Mouse (Mus musculus) CH12F3 (cell line): Measurements from ENCODE around the gene Gm20388.

Experiments
- in situ Hi-C: fragments of 300-500 bp; cut with MboI; formaldehyde crosslinking; loops from 2 replicates; pipeline ENCODE4 v1.14.3; 2020; ENCODE audit warnings: low sequenced_read_pairs

Gene Gm20388

GRCm38 (mm10) chr8:121551065-121551985, 1640.7 kb downstream of the Gm20388 start:
- in situ Hi-C loops, result no loop called here

DNA sequence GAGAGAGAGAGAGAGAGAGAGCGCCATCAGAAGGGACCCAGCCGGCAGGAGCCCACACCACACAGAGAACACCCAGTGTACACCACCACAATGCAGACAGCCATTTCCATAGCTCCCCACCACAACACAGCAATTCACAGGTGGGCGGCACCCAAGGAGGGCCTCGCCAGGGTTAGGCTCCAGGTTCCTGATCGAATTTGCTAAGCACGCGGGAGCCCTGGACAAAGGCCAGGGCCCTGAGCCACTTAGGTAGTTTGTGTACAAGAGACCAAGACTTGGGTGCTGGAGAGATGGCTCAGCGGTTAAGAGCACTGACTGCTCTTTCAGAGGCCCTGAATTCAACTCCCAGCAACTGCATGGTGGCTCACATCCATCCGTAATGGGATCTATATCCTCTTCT, 1641.9 kb downstream of the Gm20388 start:
- in situ Hi-C loops, result no loop called here

DNA sequence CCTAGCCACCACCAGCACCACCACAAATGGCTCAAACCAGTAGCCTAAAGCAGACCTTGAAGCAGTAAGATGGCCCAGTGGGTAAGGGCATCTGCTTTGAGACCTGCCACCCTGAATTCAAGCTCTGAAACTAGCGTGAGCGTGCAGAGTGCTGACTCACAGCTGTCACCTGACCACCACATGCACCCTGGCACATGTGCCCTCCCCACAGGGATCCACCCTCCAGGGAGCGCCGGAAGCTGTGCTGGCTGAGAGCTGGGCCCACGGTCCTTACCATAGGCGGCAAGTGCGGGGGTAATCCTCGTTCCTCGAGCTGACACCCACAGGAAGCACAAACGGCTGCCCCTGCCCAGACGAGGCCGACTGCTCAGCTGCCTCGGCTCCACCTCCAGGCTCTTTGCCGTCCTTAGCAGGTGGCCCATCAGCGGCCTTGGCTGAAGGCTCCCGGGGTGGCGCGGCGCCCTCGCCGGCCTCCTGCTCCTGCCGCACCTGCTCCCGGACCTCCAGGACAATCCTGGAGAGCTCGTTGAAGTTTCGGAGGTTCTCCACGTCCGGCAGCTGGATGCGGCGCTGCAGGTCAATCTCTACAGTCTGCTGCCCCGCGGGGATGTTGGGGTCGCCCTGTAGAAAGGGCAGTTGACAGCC, 1643.3 kb downstream of the Gm20388 start:
- in situ Hi-C loops, result no loop called here

- in situ Hi-C loops, result no loop called here
These were observed 1647.1 kb downstream of the Gm20388 start for GRCm38 (mm10) chr8:121557746-121558145.

- in situ Hi-C loops, result no loop called here
These were observed 1647.9 kb downstream of the Gm20388 start for GRCm38 (mm10) chr8:121558538-121558937.

GRCm38 (mm10) chr8:121559801-121560200, 1649.2 kb downstream of the Gm20388 start:
- in situ Hi-C loops, result no loop called here

- in situ Hi-C loops, result no loop called here
These were observed 1649.9 kb downstream of the Gm20388 start for GRCm38 (mm10) chr8:121560432-121561100.

DNA sequence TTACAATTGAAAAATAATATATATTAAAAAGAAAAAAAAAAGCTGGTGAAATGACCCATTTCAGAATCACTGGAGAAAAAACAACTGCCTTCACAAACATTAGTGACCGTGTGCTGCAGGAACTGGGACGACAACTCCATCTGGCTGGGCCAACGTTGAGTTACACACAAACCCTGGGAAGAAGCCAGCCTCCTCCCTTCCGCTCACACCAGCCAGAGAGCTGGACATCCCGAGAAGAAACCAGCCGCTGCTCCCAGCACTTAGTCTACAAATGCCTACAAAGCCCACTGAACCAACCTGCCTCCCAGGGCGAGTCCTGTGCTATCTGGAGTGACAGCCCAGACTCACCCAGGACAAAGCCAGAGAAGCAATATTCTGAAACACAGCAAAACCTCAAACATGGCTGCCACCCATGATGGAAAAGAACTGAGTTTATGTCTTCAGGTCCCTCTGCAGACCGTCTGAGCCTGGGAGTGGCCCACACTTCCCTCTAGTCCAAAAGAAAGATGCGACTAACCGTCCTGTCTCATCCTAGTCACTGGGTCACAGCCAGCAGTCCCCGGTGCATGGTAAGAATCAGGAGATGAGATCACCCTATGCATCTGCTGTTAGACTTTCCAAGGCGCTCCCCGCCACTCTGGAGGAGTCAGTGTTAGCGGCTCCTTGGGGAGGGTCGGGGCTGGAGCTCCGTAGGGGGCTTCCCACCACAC, 1651.2 kb downstream of the Gm20388 start:
- in situ Hi-C loops, result no loop called here

DNA sequence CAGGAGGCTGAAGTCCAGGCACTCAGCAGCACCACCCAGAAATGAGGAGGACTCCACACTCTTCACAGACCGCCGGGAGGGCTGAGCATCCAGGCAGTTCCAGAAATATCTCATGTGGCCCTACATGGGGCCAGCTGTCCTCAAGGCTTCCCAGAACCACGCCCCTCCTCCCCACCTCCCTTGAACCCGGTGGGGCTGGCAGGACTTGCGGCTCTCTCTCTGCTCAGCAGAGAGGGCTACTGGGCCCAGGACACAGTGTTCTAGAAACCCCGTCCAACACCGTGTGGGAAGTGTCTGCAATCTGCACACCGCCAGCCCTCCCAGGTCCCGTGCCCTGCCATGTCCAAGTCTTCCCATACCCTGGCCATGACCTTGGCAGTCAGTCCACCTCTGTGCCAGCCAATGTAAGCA, 1652.3 kb downstream of the Gm20388 start:
- in situ Hi-C loops, result no loop called here

GRCm38 (mm10) chr8:121563701-121564100, 1653.1 kb downstream of the Gm20388 start:
- in situ Hi-C loops, result no loop called here

DNA sequence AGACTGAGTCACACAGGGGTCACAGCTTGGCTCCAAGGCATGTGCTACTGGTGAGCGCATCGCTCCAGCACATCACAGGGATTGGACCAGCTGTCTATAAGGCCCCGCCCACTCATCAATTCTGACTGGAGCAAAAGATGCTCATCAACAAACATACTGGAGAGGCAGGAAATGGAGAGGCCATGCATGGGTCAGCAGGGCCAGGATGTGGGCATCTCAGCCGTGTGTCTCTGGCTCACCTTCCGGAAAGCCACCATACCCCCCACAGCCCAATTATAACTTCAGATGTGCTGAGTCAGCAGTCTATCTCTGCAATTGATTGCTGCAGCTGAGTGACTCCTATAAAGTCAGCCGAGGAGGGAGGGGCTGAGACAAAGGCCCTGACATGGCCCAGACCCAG, 1657.7 kb downstream of the Gm20388 start:
- in situ Hi-C loops, result no loop called here

- in situ Hi-C loops, result no loop called here
These were observed 1659.7 kb downstream of the Gm20388 start for GRCm38 (mm10) chr8:121570335-121570734.

GRCm38 (mm10) chr8:121570801-121571200, 1660.2 kb downstream of the Gm20388 start:
- in situ Hi-C loops, result no loop called here

GRCm38 (mm10) chr8:121572121-121572520, 1661.5 kb downstream of the Gm20388 start:
- in situ Hi-C loops, result no loop called here

DNA sequence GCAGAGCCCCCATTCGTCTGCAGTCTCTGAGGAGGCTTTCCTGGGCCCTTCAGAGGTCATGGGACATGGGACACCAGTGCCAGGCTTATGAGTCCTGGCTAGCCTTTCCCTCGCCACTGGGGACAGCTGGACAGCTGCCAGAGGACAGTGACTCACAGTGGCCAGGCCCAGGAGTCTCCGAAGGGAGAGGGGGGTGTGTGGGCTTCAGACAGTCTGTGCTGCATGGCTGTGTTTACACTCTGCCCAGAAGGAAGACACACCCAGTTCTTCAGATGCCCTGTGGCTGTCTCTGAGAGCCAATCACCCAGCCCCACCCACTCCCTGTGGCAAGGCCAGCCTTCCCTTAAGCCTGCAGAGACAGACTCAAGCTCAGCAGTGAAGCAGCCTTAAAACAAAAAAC, 1662.6 kb downstream of the Gm20388 start:
- in situ Hi-C loops, result no loop called here

DNA sequence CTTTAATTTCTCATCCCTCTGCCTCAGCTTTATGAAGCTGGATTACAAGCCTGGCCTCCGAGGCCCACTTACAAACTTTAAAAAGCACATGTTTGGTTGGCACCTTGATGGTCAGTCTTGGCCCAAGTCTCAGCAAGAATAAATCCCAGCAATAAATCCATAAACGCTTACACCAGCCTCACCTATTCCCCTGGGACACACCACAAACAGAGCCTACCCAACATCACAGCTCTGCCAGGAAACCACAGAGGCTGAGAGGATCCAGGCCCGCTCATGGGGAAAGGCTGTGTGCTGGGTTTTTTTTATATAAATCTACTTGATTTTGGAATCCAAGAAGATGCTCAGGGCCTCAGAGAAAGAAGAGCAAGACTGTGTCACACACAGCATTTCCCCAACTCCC, 1665.0 kb downstream of the Gm20388 start:
- in situ Hi-C loops, result loop anchor here (25.0 kb wide), 1 partner anchor 362 kb away; the partner anchor contains the start of genes Banp and Car5a

DNA sequence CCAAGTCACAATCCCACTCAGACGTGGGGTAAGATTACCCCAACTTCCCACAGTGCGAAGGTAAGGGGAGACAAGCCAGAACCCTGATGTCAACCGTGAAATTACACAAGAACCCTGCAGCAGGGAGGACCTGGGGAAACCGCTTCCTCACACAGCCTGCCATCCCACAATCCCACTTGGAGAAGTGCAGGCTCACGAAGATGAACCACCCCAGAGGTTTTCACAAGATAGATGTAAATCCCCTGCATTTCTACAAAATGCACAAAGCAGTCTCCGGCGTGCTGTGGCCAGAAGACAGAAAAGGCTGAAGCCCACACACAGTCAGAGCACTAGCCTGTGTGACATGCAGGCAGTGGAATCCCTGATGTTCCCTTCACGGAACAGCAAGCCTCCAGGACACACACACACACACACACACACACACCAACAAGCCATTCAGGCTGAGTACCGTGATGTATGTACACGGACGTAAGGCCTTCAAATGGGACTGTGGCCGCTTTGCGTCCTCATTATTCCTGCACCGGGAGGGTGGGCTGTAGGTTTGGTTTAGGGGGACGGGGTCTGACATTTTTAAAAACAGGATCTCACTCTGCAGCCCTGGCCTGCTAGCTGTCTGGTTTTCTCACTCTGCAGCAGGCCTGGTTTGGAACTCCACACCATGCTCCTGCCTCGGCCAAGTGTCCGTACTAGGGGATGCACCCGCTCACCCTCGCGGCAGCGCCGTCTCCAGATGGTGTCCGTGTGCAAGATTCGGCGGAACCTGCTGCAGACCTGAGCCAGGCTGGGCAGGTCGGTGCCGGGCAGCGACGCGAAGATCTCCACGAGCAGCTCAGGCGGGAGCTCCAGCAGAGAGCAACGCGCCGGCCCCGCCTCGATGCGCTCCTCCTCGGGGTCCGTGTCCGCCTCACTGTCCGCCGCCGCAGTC, 1667.4 kb downstream of the Gm20388 start:
- in situ Hi-C loops, result loop anchor here (25.0 kb wide), 1 partner anchor 359 kb away; the partner anchor contains the start of genes Banp and Car5a

DNA sequence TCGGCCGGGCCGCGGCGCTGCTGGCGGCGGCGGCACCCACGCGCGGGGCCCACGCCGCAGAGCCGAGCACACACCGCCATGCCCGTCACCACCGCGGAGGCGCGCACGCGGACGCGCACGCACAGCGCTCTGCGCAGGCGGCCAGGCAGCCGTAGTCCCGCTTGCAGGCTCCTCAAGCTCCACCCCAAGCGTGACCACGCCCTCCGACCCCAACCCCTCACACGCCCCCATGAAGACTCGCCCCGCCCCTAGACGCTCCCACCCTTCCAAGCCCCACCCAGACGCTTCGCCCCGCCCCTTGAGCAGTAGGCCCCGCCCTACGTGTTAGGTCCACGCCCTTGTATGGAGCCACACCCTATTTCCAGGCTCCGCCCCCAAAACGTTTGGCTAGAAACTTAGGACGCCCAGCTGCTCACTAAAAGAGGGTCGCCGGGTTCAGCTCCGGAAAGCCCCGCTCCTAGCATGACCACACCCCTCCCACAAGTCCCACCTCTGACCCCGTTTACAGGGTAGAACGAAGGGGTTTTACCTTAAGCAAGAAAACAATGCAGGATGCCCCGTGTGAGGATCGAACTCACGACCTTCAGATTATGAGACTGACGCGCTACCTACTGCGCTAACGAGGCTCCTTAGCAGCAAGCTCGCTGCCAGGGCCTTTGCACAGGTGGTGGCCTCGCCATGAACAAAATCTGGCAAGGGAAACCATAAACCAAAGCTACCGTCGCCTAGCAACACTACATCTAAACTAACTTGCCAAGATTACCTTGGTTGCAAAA, 1668.2 kb downstream of the Gm20388 start, which contains the start of gene Fbxo31:
Gene Fbxo31 (minus strand): TSS at position 131 of the 776 bp plus-strand sequence.
- in situ Hi-C loops, result loop anchor here (25.0 kb wide), 1 partner anchor 358 kb away; the partner anchor contains the start of genes Banp and Car5a

- in situ Hi-C loops, result loop anchor here (25.0 kb wide), 1 partner anchor 357 kb away; the partner anchor contains the start of genes Banp and Car5a
These were observed 1669.8 kb downstream of the Gm20388 start for GRCm38 (mm10) chr8:121580465-121580864.
